Mouse (Mus musculus): Measurements from ENCODE around the gene 1700029H14Rik.

The 1700029H14Rik gene

DNA sequence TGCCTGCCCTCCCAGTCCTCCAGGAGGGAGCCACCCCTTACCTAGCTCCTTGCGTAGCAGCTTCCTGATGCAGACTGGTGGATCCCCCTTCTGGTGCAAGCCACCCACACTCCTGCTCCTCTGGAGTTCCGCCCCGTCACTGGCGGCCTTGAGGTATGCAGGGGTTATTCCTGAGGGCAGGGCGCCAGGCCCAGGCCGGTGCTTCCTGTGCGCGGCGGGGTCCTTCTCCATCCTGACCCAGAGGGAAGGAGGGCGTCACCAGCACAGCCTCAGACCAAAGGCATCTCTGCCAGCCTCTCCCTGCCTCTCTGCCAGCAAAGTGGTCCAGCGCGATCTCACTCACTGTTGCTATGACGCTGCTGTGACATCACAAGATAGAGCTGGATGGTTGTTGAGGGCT, at the start of gene 1700029H14Rik:
TSS of gene 1700029H14Rik (minus strand) at position 344 of the 400 bp plus-strand sequence.
- no peak for DNase-seq

DNA sequence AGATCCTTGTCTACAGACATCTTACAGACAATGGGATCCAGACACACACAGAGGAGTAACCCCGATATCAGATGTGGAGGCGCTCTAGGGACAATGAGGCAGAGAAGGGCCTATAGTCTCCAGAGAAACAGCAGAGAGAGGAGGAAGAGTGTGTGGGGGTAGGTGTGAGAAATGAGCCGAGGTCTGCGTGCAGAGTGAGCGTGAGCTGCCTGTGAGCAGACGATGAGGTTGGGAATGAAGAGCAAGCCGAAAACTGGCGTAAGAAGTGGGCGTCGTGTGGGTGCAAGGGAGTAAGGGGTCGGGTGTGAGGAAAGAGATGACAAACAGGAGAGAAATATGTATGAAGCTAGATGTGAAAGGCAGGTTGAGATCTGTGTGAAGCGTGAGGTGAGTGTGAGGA, 49.4 kb upstream of the 1700029H14Rik start:
- DNase-seq: no peak

DNA sequence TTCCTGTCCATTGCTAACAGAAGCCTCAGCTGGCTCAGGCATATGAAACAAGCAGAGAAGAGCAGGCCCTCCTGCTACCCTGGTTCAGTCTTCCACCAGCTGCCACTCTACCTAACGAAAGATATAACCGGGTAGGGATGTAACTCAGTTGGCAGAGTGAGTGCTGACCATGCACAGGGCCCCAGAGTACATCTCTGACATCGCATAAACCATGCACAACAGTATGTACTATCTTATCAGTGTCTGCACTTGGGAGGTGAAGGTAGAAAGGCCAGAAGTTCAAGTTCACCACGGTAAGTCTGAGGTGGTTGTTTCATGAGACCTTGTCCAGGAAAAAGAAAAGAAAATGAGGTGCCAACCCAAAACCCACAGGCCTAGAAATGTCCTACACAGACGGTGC, 47.7 kb upstream of the 1700029H14Rik start:
- no peak for DNase-seq

DNA sequence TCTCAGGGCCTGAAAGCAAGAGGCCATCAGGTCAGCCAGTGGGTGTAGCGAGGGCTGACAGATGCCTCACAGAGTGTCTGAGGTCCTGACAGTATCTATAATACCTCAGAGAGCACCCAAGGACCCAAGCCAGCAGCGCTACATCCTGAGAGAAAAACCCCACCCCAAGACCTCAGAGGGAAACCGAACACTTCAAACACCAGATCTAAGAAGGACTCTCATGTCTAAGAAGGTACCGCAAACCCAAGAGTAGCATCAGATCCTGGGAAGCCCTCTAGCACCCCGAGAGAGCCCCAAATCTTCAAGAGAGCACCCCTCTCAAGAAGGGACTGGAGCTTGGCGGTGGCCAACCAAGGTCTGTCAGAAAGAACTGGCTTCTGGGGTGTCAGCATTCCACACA, 46.7 kb upstream of the 1700029H14Rik start:
- no peak for DNase-seq

DNA sequence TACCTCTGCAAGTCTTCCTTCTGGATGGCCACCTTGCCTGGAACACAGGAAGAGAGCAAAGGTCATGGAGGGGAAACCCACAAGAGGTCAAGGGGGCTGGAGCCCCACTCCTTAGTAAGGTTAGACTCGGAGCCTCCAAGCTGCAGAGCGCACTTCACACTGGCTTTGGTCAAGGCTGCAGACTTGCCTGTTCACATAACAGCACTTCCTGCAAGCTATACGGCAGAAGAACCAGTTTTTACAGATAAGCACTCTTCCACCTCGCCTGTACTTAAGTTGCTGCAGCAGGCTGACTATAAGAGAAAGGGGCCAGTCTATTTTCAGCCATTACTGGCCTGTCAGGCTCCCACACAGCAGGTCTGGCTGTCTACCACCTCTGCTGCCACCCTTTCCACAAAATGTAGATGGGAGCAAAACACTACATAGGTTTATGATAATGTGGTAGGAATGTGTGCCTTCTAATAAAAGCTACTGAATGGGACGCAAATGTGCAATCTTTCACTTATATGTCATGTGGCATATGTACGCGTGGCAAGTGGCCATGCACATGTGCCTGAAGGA, 43.7 kb upstream of the 1700029H14Rik start:
- DNase-seq: no peak

DNA sequence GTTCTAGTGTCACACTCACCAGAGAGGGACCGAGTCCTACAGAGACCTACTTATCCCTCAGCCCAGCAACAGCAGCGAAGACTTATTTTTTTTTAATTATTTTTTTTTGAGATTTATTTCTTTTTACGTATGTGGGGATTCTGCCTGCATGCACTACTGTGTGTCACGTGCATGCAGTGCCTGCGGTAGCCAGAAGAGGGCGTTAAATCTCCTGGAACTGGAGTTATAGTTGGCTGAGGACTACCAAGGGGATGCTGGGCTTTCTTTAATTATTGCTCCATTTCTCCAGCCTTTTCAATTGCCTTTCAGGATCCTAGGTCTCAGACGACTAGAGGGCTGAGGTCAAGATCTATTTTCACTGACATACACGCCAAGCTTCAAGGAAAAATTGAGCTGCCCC, 40.4 kb upstream of the 1700029H14Rik start:
- DNase-seq: peak; percentile 62

DNA sequence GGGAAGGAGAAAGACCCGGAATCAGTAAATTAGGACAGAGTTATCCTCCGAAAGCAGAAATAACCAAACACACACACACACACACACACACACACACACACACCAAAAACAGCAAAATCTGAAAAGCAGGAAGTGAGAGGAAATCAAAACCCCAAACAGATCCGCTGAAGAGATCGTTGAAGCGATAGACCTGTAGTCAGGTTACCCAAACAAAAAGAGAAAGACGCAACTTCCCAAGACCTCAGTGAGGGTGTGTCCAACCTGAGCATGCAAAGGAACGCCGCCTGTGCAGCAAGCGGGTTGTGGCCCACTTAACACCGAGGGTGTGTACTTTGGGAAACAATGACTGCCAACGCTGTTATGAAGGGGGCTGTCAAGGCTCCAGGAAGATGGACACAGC, 38.9 kb upstream of the 1700029H14Rik start:
- DNase-seq: no peak

DNA sequence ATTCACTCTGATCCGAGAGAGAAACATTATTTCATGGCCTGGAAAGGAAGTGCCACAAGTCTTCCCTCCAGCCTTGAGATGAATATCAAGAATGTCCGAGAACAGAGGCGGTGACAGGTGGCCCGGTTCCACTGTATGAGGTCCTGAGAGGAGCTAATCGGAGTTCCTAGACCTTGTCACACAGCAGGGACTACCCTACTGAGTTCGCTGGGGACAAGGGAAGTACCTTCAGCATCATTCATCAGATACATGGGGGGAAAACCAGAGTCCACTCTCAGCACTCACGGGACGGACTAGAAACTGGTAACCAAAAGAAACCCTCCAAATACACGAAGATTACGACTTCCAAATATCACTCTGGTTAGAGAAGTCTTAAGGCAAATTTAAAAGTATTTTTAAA, 38.5 kb upstream of the 1700029H14Rik start:
- DNase-seq: no peak

DNA sequence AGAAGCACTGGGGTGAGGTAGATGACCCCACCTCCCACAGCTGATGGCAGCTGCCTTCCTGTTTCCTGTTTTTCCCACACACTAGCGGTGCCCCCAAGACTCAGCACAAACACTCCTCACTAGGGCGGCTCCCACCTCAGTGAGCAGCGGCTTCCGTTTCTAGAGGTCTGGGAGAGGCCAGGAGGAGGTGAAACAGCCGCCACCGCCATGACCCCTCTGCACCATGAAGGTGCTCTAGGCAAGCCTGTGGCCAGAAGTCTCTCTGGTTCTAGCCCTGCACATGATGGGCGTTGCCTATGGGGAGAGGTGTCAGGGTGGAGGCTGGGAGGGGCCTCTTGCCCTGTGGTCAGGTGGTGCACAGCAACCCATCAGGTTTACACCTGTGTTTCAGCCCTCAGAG, 37.9 kb upstream of the 1700029H14Rik start:
- peak; percentile 35 for DNase-seq

DNA sequence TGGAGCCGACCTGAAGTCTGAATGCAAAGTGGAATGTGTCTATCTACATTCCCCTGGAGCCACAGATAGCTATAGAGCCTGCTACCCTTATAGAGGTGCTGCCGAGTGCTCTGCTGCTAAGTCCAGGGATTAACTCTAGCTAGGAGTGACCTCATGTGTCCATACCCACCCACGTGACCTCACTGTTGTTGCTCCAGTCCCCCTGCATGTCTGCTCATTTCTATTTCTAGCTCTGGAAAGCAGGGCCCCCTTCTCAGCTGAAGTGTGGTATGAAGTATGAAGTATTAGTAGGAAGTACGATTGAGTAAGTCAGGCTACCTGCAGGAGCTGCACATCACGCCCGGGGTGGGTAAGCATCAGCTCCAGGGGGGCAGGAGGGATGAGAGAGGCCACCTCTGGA, 35.5 kb upstream of the 1700029H14Rik start:
- DNase-seq: no peak

DNA sequence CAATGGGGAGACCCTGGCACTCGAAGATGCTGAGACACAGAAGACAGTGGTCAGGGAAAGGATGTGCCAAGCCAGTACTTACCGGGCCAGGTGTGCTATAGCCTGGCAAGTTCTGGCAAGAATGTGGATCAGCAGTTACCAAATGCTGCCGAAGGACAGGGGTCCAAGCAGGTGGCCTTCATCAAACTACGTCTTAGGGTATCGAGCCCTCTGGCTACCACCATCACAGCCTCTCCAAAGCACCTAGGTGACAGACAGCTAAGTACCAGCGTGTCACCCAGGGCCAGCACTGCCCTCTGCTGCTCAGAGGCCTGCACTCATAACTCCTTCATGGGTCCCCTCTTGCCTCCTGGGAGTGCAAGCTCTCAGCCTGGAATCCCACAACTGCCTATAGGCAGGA, 33.6 kb upstream of the 1700029H14Rik start:
- no peak for DNase-seq

DNA sequence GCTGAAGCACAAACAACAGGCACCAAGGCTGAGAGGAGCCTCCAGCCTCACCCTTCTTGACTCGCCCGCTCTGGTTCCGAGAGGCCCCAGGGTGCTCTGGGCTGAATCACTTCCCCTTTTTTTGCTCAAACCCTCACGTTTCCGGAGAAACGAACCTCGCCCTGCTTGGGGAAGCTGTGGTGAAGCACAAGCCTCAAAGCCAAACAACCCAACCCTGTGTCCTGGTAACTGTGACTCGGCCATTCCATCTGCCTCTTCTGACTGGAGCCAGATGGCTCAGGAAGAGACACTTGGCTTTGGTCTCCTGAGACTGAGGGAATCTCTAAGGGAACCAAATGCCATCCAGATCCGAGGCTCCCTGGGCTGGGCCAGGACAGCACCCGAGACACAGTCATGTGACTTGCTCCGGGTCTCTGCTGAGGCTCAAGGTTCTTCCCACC, 32.6 kb upstream of the 1700029H14Rik start:
- DNase-seq: peak; percentile 49

DNA sequence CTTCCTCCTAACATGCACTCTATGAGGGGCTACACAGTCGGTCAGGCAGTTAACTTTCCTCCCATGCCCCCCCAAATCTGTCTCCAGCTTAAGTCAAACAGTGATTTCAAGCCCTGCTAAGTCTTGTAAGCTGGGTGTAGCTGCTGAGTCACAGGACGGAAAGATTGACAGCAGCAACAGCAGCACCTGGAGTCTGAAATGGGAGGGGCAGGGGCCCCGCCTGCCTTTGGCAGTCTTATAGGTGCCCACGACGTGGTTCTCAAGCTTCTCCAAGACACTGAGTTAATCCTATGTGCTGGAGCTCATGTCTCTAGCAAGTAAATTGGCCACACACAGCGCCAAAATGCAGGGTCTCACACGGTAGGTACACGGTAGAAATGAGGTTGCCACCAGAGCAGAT, 31.1 kb upstream of the 1700029H14Rik start:
- DNase-seq: no peak

DNA sequence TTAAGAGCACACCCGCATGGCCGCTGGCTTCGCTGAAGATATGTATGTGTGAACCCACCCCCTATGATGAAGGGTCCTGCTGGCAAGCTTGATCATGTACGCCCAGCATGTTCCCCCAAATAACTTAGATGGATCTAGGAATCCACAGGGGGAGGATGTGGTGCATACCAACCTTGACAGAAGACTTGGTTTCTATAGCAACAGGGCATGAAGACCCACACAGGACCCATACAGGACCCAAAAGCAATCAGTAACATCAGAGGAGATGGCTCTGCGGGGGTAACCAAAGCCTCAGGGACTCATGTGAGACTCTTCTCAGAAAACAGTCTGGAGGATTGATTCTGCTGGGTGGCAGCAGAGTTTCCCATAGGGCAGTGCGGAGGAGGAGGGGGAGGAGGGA, 29.0 kb upstream of the 1700029H14Rik start:
- no peak for DNase-seq

DNA sequence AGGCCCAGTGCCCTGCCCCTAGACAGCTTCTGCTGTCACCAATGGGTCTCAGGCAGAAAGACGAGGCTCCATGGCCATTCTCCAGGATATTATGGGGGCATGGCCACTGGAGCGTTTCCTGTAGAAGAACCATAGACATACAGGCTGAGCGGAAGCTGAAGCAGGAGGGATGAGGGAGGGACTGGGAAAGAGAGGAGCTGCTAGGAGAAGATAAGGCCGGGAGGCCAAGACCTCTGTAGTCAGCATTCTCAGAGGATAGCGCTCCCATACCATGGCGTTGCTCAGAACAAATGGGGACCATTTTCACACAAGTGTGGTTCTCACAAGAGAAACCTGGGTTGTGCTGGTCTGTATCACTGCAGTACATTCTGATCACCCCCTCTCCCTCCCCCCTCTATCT, 26.8 kb upstream of the 1700029H14Rik start:
- peak; percentile 36 for DNase-seq

DNA sequence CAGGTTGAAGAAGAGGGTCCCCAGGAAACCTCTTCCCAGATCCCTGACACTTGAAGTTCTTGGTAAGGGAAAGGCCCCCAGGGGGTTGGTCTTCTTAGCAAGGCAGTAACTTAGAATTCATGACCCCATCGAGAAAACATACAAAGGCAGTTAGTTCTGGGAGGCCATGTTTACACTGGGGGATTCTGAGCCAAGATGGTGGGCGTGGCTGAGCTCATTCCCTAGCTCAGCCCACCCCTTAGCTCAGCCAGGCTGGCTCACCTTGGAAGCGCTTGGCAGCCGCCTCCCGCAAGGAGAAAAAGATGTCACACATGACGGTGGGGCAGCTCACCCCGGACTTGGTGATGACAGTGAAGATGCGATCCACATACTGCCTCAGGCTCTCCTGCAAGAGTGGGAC, 22.4 kb upstream of the 1700029H14Rik start:
- no peak for DNase-seq

DNA sequence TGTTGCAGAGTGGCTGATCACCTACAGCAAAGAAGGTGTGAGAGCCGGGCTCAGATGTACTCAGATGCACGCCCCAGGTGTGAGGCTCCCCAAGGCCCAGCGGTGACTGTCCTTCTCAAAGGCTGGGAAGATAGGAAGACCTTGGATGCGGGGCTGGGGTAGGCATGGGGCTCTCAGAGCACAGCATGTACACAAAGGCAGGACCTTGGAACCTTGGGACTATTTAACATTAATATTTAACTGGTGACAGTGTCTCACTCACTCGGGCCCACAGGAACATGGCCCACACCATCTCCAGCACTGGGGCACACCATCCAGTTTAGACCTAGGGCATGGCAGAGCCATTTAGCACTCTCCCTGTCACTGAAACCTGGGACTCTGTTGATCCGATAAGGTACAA, 15.6 kb upstream of the 1700029H14Rik start:
- no peak for DNase-seq

DNA sequence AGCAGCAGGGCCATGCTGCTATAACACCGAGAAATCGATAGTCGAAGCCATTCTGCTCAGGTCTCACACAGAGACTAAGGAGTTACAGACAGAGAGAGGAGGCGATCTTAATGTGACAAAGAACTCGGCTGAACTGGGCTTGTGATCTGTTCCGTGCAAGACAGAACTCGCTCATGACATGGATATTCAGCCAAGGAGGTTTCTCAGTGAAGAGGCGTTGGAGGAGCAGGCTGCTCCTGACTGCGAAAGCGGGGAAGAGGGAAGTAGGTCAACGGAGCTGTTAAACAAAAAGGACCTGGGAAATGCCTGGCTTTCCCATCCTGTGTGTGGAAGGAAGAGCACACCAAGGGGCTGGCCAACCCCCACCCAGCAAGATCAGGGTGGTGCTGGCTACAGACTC, 9.7 kb upstream of the 1700029H14Rik start:
- no peak for DNase-seq

DNA sequence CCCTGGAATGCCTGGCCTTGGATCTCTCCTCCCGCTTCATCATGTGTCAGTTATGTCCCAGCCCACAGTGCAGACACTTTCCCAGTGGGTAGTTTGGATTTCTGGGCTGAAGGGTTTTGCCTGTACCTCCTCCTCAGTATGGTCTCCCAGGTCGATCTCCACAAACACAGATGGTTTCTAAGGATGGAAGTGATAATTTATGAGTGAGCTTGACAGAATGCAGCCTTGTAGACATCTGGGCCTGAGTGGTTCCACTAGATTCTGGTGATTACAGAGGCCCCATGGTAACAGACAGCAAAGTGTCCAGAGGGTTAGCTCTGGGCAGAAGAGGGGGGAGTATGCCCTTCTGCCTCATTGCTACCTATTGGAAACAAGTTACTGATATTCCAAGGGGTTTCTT, 4.7 kb downstream of the 1700029H14Rik start:
- no peak for DNase-seq

DNA sequence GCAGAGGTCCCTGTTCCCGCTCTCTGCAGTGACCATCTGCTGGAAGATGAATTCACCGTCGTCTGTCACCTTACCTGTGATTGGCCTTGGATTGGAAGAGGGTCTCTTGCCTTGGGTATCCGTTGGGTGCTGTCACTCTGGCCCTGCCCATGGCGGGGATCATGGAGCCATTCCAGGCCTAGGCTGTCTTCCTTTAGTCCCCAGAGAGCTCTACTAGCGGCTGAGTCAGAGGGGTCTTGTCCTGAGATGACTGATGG, 10.8 kb downstream of the 1700029H14Rik start:
- no peak for DNase-seq

DNA sequence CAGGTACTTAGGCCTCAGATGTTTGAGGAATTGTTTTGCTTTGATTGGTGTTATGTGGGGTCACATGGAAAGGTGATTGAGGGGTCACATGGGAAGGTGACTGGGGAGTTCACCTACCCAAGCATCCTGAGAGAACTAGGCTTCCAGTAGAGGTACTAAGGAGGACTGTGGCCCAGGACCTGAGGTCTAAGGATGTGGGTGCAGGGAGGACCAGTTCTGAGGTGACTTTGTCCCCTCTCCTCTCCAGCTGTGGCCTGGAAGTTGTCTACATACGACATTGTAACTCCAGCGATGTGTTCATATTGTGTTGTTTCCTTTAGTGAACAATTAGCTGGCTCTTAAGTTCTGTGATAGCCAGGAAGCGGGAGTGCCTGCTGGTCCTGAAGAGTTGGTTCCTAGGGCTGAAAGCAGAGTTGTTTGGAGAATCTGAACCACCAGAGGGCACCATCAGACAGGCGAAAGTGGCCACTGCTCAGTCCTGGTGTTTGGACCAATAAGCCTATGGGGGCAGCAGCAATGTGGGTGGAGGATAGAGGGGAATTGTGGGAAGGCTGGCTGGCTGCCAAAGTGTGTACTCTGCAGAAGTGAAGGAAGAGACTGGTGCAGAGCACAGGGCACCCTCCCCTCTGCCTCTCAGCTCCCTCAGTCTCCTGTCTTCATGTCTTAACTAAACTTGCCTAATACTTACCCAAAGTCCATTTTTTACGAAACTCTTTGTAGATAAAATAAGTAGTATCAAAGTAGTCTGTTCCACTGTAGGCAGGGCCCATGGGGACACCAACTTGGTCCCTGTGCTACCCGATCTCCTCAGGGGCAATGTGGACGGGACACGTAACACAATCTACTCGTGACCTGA, 11.3 kb downstream of the 1700029H14Rik start:
- DNase-seq: peak; percentile 80

DNA sequence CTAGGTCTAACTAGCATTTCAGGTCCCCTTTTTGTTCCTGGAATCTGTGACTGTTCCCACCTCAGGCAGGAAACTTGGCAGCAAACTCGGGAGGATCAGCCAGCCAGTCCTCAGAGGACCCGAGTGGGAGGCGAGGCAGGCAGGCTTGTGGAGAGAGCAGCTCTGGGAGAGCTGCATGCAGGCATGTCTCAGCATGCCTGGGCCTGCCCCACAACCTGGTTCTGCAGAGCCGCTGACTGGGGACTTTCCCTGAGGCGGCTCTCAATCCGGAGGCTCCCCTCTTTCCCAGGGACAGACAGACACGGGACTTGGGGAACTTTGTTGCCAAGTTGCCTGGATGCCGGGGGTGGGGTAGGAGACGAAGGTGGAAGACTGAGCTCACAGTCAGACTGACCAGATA, 13.4 kb downstream of the 1700029H14Rik start:
- peak; percentile 14 for DNase-seq

DNA sequence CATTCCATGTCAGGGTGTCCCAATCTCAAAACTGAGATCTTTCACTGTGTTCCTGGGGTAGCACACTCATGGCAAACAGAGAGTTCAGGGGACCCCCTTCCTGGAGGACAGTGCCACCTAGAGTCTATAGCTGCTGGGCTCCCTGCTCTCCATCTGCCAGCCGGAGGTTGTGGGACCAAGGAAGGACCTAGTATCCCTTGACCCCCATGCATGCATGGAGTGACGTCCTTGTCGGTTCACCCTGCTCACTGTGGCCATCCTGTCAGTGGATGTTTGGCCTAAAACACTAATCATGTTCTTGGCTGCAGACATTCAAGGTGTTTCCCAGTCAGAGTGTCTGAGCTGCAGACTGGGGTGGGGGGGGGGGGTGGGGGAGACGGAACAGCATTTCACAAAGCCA, 14.0 kb downstream of the 1700029H14Rik start:
- DNase-seq: no peak

DNA sequence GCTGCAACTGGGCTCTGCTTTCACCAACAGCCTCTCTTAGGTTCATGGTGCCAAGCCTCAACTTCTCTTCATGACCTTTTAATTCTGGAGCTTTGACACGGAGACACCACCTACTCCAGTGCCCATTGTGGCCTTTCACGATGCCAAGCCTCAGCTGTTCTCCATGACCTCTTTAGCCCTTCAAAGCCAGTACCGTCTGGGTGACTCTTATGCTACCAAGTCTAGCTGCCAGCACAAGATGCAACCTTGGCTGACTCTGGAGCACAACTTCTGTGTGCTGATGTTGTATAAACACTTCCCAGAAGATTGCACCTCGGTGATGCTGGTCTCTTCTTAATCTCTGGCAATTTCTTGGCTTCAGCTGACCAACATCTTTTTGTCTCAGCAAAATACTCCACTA, 15.8 kb downstream of the 1700029H14Rik start:
- DNase-seq: no peak

DNA sequence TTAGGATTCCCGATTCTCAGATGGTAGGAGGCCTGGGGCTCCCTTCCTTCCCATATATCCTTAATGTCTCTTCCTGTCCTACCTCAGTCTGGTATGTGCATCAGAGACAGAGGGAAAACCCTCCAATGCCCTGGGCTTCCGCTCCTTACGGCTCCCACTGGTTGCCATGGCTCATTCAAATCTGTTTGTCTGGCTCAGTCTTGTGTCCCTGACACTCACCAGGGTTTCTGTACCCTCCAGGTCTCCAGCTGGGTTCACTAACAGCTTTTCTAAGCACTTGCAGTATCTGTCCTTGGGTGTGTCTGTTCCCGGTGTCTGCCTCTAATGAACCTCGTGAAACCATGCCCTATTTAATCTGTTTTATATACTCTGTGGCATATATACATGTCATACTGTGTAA, 20.7 kb downstream of the 1700029H14Rik start:
- no peak for DNase-seq
